Mouse (Mus musculus): ENCODE data around the gene Igtp. TPM values are rescaled to one million over a fixed set of nuclear protein-coding genes. Genes with fewer than 3 reads are reported as not detected.
"Not testable (repeated sequence)": the region's sequence is repeated elsewhere in the genome, so short reads cannot be mapped to it uniquely, and the experiment has no call there.

Gene Igtp
- polyA plus RNA-seq, 1 experiment from 2014 or later = 1.6 TPM

- WGBS = 89% methylated on average over 3 of the region's 3 CpGs
- H3K36me3 ChIP-seq (ENCODE audit: control insufficient read depth, insufficient read depth, low read length); H3K4me1 ChIP-seq (ENCODE audit: control insufficient read depth, insufficient read depth, low read length); H3K9ac ChIP-seq (ENCODE audit: low read length); ATAC-seq (ENCODE audit: insufficient number of reproducible peaks, low FRiP score, low TSS enrichment, low read depth); H3K27me3 ChIP-seq (ENCODE audit: control insufficient read depth, insufficient read depth, low read length); H3K27ac ChIP-seq (replicated peaks; ENCODE audit: low read depth, low read length); H3K4me3 ChIP-seq (ENCODE audit: low read depth, low read length); H3K9me3 ChIP-seq (ENCODE audit: control insufficient read depth, low read length); DNase-seq (ENCODE audit: low spot score); H3K4me2 ChIP-seq (ENCODE audit: low read depth, severe bottlenecking): not testable (repeated sequence)
Observed at GRCm38 (mm10) chr11:58234551-58234950, 35.2 kb downstream of the Igtp start.

- no peak for ATAC-seq (ENCODE audit: insufficient number of reproducible peaks, low FRiP score, low TSS enrichment, low read depth)
Observed at GRCm38 (mm10) chr11:58235152-58235551, 35.8 kb downstream of the Igtp start.

GRCm38 (mm10) chr11:58238840-58239791, 39.8 kb downstream of the Igtp start:
- peak overlapping the region; percentile 70 for H3K4me2 ChIP-seq (ENCODE audit: low read depth, severe bottlenecking)
- H3K4me1 ChIP-seq (ENCODE audit: control insufficient read depth, insufficient read depth, low read length) = no peaks in the 10 kb centered on the region
- H3K9me3 ChIP-seq (ENCODE audit: control insufficient read depth, low read length) = no peaks in the 10 kb centered on the region
- peak; percentile 91 for ATAC-seq (ENCODE audit: insufficient number of reproducible peaks, low FRiP score, low TSS enrichment, low read depth)
- no peak overlapping the region for H3K27ac ChIP-seq (replicated peaks; ENCODE audit: low read depth, low read length)
- 3% methylated on average over 37 of the region's 37 CpGs for WGBS
- peak overlapping the region; percentile 49; the same call in 1 of the 2 replicates for H3K9ac ChIP-seq (ENCODE audit: low read length)
- DNase-seq (ENCODE audit: low spot score) = peak; percentile 77
- peak overlapping the region; percentile 37 for H3K4me3 ChIP-seq (ENCODE audit: low read depth, low read length)
- no peaks in the 10 kb centered on the region for H3K36me3 ChIP-seq (ENCODE audit: control insufficient read depth, insufficient read depth, low read length)
- no peaks in the 10 kb centered on the region for H3K27me3 ChIP-seq (ENCODE audit: control insufficient read depth, insufficient read depth, low read length)

More at GRCm38 (mm10) chr11:58235152-58235551, 35.8 kb downstream of the Igtp start:
- no peak overlapping the region for H3K9ac ChIP-seq (ENCODE audit: low read length)
- no peaks in the 10 kb centered on the region for H3K27me3 ChIP-seq (ENCODE audit: control insufficient read depth, insufficient read depth, low read length)
- WGBS = 15% methylated on average over 6 of the region's 6 CpGs
- DNase-seq (ENCODE audit: low spot score) = peak; percentile 64
- H3K27ac ChIP-seq (replicated peaks; ENCODE audit: low read depth, low read length) = no peak overlapping the region
- no peaks in the 10 kb centered on the region for H3K4me1 ChIP-seq (ENCODE audit: control insufficient read depth, insufficient read depth, low read length)
- H3K9me3 ChIP-seq (ENCODE audit: control insufficient read depth, low read length) = no peaks in the 10 kb centered on the region
- H3K36me3 ChIP-seq (ENCODE audit: control insufficient read depth, insufficient read depth, low read length) = no peaks in the 10 kb centered on the region
- no peak overlapping the region for H3K4me3 ChIP-seq (ENCODE audit: low read depth, low read length)
- H3K4me2 ChIP-seq (ENCODE audit: low read depth, severe bottlenecking) = no peak overlapping the region

- H3K27ac ChIP-seq (replicated peaks; ENCODE audit: low read depth, low read length) = no peak overlapping the region
- no peaks in the 10 kb centered on the region for H3K9me3 ChIP-seq (ENCODE audit: control insufficient read depth, low read length)
- ATAC-seq (ENCODE audit: insufficient number of reproducible peaks, low FRiP score, low TSS enrichment, low read depth) (no peak), DNase-seq (ENCODE audit: low spot score) (no peak)
- no peak overlapping the region for H3K9ac ChIP-seq (ENCODE audit: low read length)
- H3K4me1 ChIP-seq (ENCODE audit: control insufficient read depth, insufficient read depth, low read length) = no peaks in the 10 kb centered on the region
- 31% methylated on average over 4 of the region's 4 CpGs for WGBS
- 0 out of 2 replicates have a peak, but pooled peaks cover 2% of the 10 kb centered on the region for H3K27me3 ChIP-seq (ENCODE audit: control insufficient read depth, insufficient read depth, low read length)
- H3K4me3 ChIP-seq (ENCODE audit: low read depth, low read length) = no peak overlapping the region
- H3K36me3 ChIP-seq (ENCODE audit: control insufficient read depth, insufficient read depth, low read length) = no peaks in the 10 kb centered on the region
- no peak overlapping the region for H3K4me2 ChIP-seq (ENCODE audit: low read depth, severe bottlenecking)
Observed at GRCm38 (mm10) chr11:58247294-58247693, 47.9 kb downstream of the Igtp start.

- H3K4me1 ChIP-seq (ENCODE audit: control insufficient read depth, insufficient read depth, low read length) = no peaks in the 10 kb centered on the region
- no peaks in the 10 kb centered on the region for H3K9me3 ChIP-seq (ENCODE audit: control insufficient read depth, low read length)
- ATAC-seq (ENCODE audit: insufficient number of reproducible peaks, low FRiP score, low TSS enrichment, low read depth) (no peak), DNase-seq (ENCODE audit: low spot score) (no peak)
- 70% methylated on average over 7 of the region's 7 CpGs for WGBS
- H3K27ac ChIP-seq (replicated peaks; ENCODE audit: low read depth, low read length) = no peak overlapping the region
- H3K36me3 ChIP-seq (ENCODE audit: control insufficient read depth, insufficient read depth, low read length) = no peaks in the 10 kb centered on the region
- no peak overlapping the region for H3K9ac ChIP-seq (ENCODE audit: low read length)
- 0 out of 2 replicates have a peak, but pooled peaks cover 2% of the 10 kb centered on the region for H3K27me3 ChIP-seq (ENCODE audit: control insufficient read depth, insufficient read depth, low read length)
- no peak overlapping the region for H3K4me3 ChIP-seq (ENCODE audit: low read depth, low read length)
- H3K4me2 ChIP-seq (ENCODE audit: low read depth, severe bottlenecking) = no peak overlapping the region
Observed at GRCm38 (mm10) chr11:58249203-58249981, 50.0 kb downstream of the Igtp start.

GRCm38 (mm10) chr11:58250550-58250949, 51.2 kb downstream of the Igtp start:
- no peak overlapping the region for H3K9ac ChIP-seq (ENCODE audit: low read length)
- no peaks in the 10 kb centered on the region for H3K9me3 ChIP-seq (ENCODE audit: control insufficient read depth, low read length)
- H3K27ac ChIP-seq (replicated peaks; ENCODE audit: low read depth, low read length) = no peak overlapping the region
- no peaks in the 10 kb centered on the region for H3K27me3 ChIP-seq (ENCODE audit: control insufficient read depth, insufficient read depth, low read length)
- ATAC-seq (ENCODE audit: insufficient number of reproducible peaks, low FRiP score, low TSS enrichment, low read depth) (no peak), DNase-seq (ENCODE audit: low spot score) (no peak)
- H3K4me1 ChIP-seq (ENCODE audit: control insufficient read depth, insufficient read depth, low read length) = no peaks in the 10 kb centered on the region
- no peak overlapping the region for H3K4me2 ChIP-seq (ENCODE audit: low read depth, severe bottlenecking)
- no peak overlapping the region for H3K4me3 ChIP-seq (ENCODE audit: low read depth, low read length)
- H3K36me3 ChIP-seq (ENCODE audit: control insufficient read depth, insufficient read depth, low read length) = no peaks in the 10 kb centered on the region
- WGBS = 83% methylated on average over 5 of the region's 5 CpGs

GRCm38 (mm10) chr11:58254411-58254810, 55.1 kb downstream of the Igtp start:
- Histone ChIP-seq H3K9me3 (ENCODE audit: control insufficient read depth, low read length) (no peaks in the 10 kb centered on the region), H3K9ac (ENCODE audit: low read length) (no peak overlapping the region), H3K4me2 (ENCODE audit: low read depth, severe bottlenecking) (no peak overlapping the region), H3K4me1 (ENCODE audit: control insufficient read depth, insufficient read depth, low read length) (no peaks in the 10 kb centered on the region), H3K27ac (replicated peaks; ENCODE audit: low read depth, low read length) (no peak overlapping the region), H3K4me3 (ENCODE audit: low read depth, low read length) (no peak overlapping the region), H3K36me3 (ENCODE audit: control insufficient read depth, insufficient read depth, low read length) (no peaks in the 10 kb centered on the region), H3K27me3 (ENCODE audit: control insufficient read depth, insufficient read depth, low read length) (no peaks in the 10 kb centered on the region)
- WGBS = 86% methylated on average over 3 of the region's 3 CpGs
- DNase-seq (ENCODE audit: low spot score) (no peak), ATAC-seq (ENCODE audit: insufficient number of reproducible peaks, low FRiP score, low TSS enrichment, low read depth) (no peak)
